Mouse (Mus musculus) limb, embryonic 10.5 days (tissue): ENCODE results near the gene Gm11562. TPM values are rescaled to one million over a fixed set of nuclear protein-coding genes. Genes with fewer than 3 reads are reported as not detected.
A peak's percentile ranks its signal among the peaks of the same experiment; 100 is the strongest.

Experiments
- DNase-seq: peaks from one replicate; pipeline ENCODE4 v3.0.0-alpha.2; 2017; ENCODE audit warnings: low spot score
- H3K27ac ChIP-seq: fragments of 300-500 bp; sonication (generic); 2 replicates; pipeline ENCODE4 v1.5.1; 2016; ENCODE audit warnings: mild to moderate bottlenecking
- H3K27me3 ChIP-seq: fragments of 300-500 bp; sonication (generic); 2 replicates; pipeline ENCODE4 v1.6.1; 2016; ENCODE audit warnings: low read depth, mild to moderate bottlenecking; ENCODE audit not compliant: poor library complexity, severe bottlenecking
- H3K36me3 ChIP-seq: fragments of 300-500 bp; sonication (generic); 2 replicates; pipeline ENCODE4 v1.6.1; 2016; ENCODE audit warnings: mild to moderate bottlenecking, moderate library complexity
- H3K4me1 ChIP-seq: fragments of 300-500 bp; sonication (generic); 2 replicates; pipeline ENCODE4 v1.6.1; 2016
- H3K4me3 ChIP-seq: fragments of 300-500 bp; sonication (generic); 2 replicates; pipeline ENCODE4 v1.5.1; 2016; ENCODE audit warnings: mild to moderate bottlenecking, moderate library complexity
- H3K9me3 ChIP-seq: fragments of 300-500 bp; sonication (generic); replicated peaks from 2 replicates; pipeline ENCODE4 v1.6.1; 2016; ENCODE audit warnings: mild to moderate bottlenecking
- WGBS: fragments of 180-500 bp; shearing (Covaris S2); methylation state at CpG from one replicate; pipeline ENCODE4 v1.1.7; 2016; 5-methylcytosine and 5-hydroxymethylcytosine counted together
- polyA plus RNA-seq: library from polyadenylated mRNA; unstranded; fragments of >200 nt; fragmentation: Nextera tagmentation; extraction: Ambion mirVana; gene quantifications from 2 replicates; pipeline ENCODE4 v1.2.1, GENCODE M21; 2016

Gm11562 gene
- polyA plus RNA-seq, 1 experiment from 2014 or later: not detected

DNA sequence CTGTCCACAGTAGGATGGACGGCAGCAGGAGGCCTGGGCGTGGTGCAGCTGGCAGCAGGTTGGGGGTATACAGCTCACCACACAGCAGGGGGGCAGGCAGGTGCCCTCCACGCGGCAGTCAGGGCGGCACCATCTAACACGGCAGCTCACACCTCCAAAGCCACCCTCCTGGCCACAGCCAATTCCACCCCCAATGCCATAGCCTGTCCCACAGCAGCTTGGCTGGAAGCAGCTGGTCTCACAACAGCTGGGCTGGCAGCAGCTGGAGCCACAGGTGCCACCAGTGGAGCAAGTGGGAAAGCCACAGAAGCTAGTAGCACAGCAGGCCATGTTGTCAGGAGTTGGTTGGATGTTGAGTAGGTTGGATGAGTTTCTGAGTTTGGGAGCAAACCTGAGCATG, 39.6 kb downstream of the Gm11562 start, which contains the start of gene Krtap1-5:
Gene Krtap1-5, minus strand, starts transcription at position 381 of the 400 bp plus-strand sequence.
- WGBS: 89% methylated on average over 6 of the region's 6 CpGs
- Histone ChIP-seq H3K4me1 (no peaks in the 10 kb centered on the region), H3K36me3 (no peaks in the 10 kb centered on the region), H3K4me3 (no peak within 1 kb of the TSS), H3K9me3 (no peaks in the 10 kb centered on the region), H3K27me3 (no peaks in the 10 kb centered on the region), H3K27ac (no peak within 1 kb of the TSS)
- DNase-seq: no peak

DNA sequence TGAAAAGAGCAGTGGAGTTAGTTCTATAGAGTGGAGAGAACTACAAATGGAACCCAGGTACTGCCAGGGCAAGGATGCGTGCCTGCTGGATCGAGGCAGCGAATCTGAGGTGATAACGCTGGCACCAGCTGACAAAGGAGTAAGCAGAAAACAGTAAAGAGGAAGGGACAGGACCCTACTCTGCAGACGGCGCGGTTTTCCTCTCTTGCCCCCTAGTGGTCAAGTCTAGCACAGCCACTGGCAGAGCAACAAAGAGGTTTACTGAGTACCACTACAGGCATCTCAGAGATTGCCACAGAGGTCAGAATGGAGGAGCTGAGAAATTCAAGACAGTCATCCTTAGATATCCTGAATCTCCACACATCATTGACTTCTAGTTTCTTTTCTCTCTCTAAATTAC, 46.1 kb downstream of the Gm11562 start:
- H3K4me1 ChIP-seq: no peaks in the 10 kb centered on the region
- DNase-seq: peak; percentile 81
- H3K9me3 ChIP-seq: no peaks in the 10 kb centered on the region
- H3K4me3 ChIP-seq: no peak overlapping the region
- 7% methylated on average over 7 of the region's 7 CpGs for WGBS
- no peaks in the 10 kb centered on the region for H3K36me3 ChIP-seq
- H3K27ac ChIP-seq: no peak overlapping the region; the same call in 1 of the 2 replicates
- H3K27me3 ChIP-seq: no peaks in the 10 kb centered on the region

DNA sequence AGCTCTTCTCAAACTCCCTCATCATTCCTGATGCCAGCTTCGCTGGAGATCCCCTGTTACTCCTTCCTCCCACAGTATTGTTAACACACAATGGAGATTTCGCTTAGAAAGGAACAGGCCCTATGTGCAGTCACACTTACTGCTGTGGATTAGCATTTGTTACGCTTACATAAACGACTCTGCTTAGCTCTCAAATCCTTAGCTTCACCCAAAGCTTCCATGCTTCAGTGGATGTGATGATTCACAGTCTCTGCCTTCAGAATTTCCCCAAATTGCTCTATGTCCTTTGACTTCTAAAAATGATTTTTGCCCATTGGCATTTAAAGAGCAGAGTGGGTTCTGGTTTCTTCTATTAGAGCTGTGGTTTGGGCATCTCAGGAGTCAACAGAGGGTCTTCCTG, 47.1 kb downstream of the Gm11562 start:
- Histone ChIP-seq H3K9me3 (no peaks in the 10 kb centered on the region), H3K36me3 (no peaks in the 10 kb centered on the region), H3K27me3 (no peaks in the 10 kb centered on the region), H3K4me1 (no peaks in the 10 kb centered on the region), H3K4me3 (no peak overlapping the region), H3K27ac (no peak overlapping the region)
- DNase-seq: no peak
- 77% methylated on average over 4 of the region's 4 CpGs for WGBS

Other genes with a start within 250 kb of the Gm11562 start
- 0.11 and 0.20 TPM in 2 replicates for gene Krt28, start 245.5 kb downstream of the Gm11562 start, polyA plus RNA-seq
- gene Krt10, start 231.1 kb downstream of the Gm11562 start, polyA plus RNA-seq: 18.7 and 20.5 TPM in 2 replicates
- not detected in 2 replicates for gene Krt12, start 198.2 kb downstream of the Gm11562 start, polyA plus RNA-seq
- 0.26 and 0.59 TPM in 2 replicates for gene Krt20, start 182.3 kb downstream of the Gm11562 start, polyA plus RNA-seq
- 0.81 and 1.4 TPM in 2 replicates for gene Krt23, start 127.3 kb downstream of the Gm11562 start, polyA plus RNA-seq
- gene Krt39, start 99.1 kb downstream of the Gm11562 start, polyA plus RNA-seq: 0.16 and 0.20 TPM in 2 replicates
- gene Krt40, start 77.3 kb downstream of the Gm11562 start, polyA plus RNA-seq: not detected in 2 replicates
- gene Krtap3-3, start 69.6 kb downstream of the Gm11562 start, polyA plus RNA-seq: not detected in 2 replicates
- gene Krtap3-2, start 63.6 kb downstream of the Gm11562 start, polyA plus RNA-seq: not detected in 2 replicates
- gene Gm11939, start 61.0 kb downstream of the Gm11562 start, polyA plus RNA-seq: not detected in 2 replicates
- not detected in 2 replicates for gene Krtap3-1, start 53.8 kb downstream of the Gm11562 start, polyA plus RNA-seq
- gene Krtap1-5, start 39.4 kb downstream of the Gm11562 start, polyA plus RNA-seq: not detected in 2 replicates
- not detected in 2 replicates for gene Krtap1-4, start 36.8 kb downstream of the Gm11562 start, polyA plus RNA-seq
- not detected in 2 replicates for gene Krtap1-3, start 29.1 kb downstream of the Gm11562 start, polyA plus RNA-seq
- not detected in 2 replicates for gene Krtap9-3, start 22.3 kb downstream of the Gm11562 start, polyA plus RNA-seq
- not detected in 2 replicates for gene Gm11938, start 17.1 kb downstream of the Gm11562 start, polyA plus RNA-seq
- gene Gm11937, start 10.2 kb downstream of the Gm11562 start, polyA plus RNA-seq: not detected in 2 replicates
- gene Krtap2-4, start 5.6 kb downstream of the Gm11562 start, polyA plus RNA-seq: not detected in 2 replicates
- not detected in 2 replicates for gene Krtap4-1, start 7.8 kb upstream of the Gm11562 start, polyA plus RNA-seq
- not detected in 2 replicates for gene Krtap4-2, start 14.6 kb upstream of the Gm11562 start, polyA plus RNA-seq
- not detected in 2 replicates for gene Krtap4-7, start 23.7 kb upstream of the Gm11562 start, polyA plus RNA-seq
- gene Gm11555, start 29.8 kb upstream of the Gm11562 start, polyA plus RNA-seq: not detected in 2 replicates
- gene Gm11563, start 38.5 kb upstream of the Gm11562 start, polyA plus RNA-seq: not detected in 2 replicates
- not detected in 2 replicates for gene Krtap4-6, start 45.5 kb upstream of the Gm11562 start, polyA plus RNA-seq
- gene Gm14190, start 70.3 kb upstream of the Gm11562 start, polyA plus RNA-seq: not detected in 2 replicates
- not detected in 2 replicates for gene Gm14180, start 113.9 kb upstream of the Gm11562 start, polyA plus RNA-seq
- not detected in 2 replicates for gene Gm11595, start 152.5 kb upstream of the Gm11562 start, polyA plus RNA-seq
- gene Krtap4-8, start 160.3 kb upstream of the Gm11562 start, polyA plus RNA-seq: not detected in 2 replicates
- not detected in 2 replicates for gene Krtap4-9, start 164.8 kb upstream of the Gm11562 start, polyA plus RNA-seq
- not detected in 2 replicates for gene Gm11596, start 173.0 kb upstream of the Gm11562 start, polyA plus RNA-seq
- not detected in 2 replicates for gene Gm11569, start 178.5 kb upstream of the Gm11562 start, polyA plus RNA-seq
- gene Gm11554, start 184.0 kb upstream of the Gm11562 start, polyA plus RNA-seq: not detected in 2 replicates
- gene Krtap4-13, start 189.5 kb upstream of the Gm11562 start, polyA plus RNA-seq: not detected in 2 replicates
- gene Gm11564, start 195.2 kb upstream of the Gm11562 start, polyA plus RNA-seq: not detected in 2 replicates
- gene 2300003K06Rik, start 217.6 kb upstream of the Gm11562 start, polyA plus RNA-seq: not detected in 2 replicates
- not detected in 2 replicates for gene Krtap4-16, start 231.2 kb upstream of the Gm11562 start, polyA plus RNA-seq
- gene Gm11568, start 237.5 kb upstream of the Gm11562 start, polyA plus RNA-seq: not detected in 2 replicates
- not detected in 2 replicates for gene Gm11559, start 244.0 kb upstream of the Gm11562 start, polyA plus RNA-seq